Mouse (Mus musculus): ENCODE results near the gene Vmn1r121. TPM values are rescaled to one million over a fixed set of nuclear protein-coding genes. Genes with fewer than 3 reads are reported as not detected.

The Vmn1r121 gene
- polyA plus RNA-seq (2012; rRNA removed): not detected in 2 replicates

GRCm38 (mm10) chr7:21098413-21098812, at the start of gene Vmn1r121:
Vmn1r121 (minus strand) TSS chr7:21098513.

GRCm38 (mm10) chr7:21134028-21134427, 35.7 kb upstream of the Vmn1r121 start, which contains the start of gene Vmn1r122:
Vmn1r122 (minus strand) TSS chr7:21134128.

GRCm38 (mm10) chr7:21053684-21054083, 44.6 kb downstream of the Vmn1r121 start, which contains the start of gene Vmn1r120:
Vmn1r120 (minus strand) TSS chr7:21053784.

Other genes starting within 250 kb of the Vmn1r121 start
- gene Vmn1r116, start 226.3 kb downstream of the Vmn1r121 start, polyA plus RNA-seq (2012; rRNA removed): not detected in 2 replicates
- not detected in 2 replicates for gene Vmn1r117, start 214.4 kb downstream of the Vmn1r121 start, polyA plus RNA-seq (2012; rRNA removed)
- gene Vmn1r118, start 186.2 kb downstream of the Vmn1r121 start, polyA plus RNA-seq (2012; rRNA removed): not detected in 2 replicates
- not detected in 2 replicates for gene Vmn1r119, start 86.1 kb downstream of the Vmn1r121 start, polyA plus RNA-seq (2012; rRNA removed)
- not detected in 2 replicates for gene Vmn1r120, start 44.7 kb downstream of the Vmn1r121 start, polyA plus RNA-seq (2012; rRNA removed)
- gene Vmn1r122, start 35.6 kb upstream of the Vmn1r121 start, polyA plus RNA-seq (2012; rRNA removed): not detected in 2 replicates
- not detected in 2 replicates for gene Vmn1r123, start 63.7 kb upstream of the Vmn1r121 start, polyA plus RNA-seq (2012; rRNA removed)
- gene Gm5157, start 91.9 kb upstream of the Vmn1r121 start, polyA plus RNA-seq (2012; rRNA removed): not detected in 2 replicates
- gene Vmn1r124, start 162.1 kb upstream of the Vmn1r121 start, polyA plus RNA-seq (2012; rRNA removed): not detected in 2 replicates
- gene Vmn1r125, start 173.7 kb upstream of the Vmn1r121 start, polyA plus RNA-seq (2012; rRNA removed): not detected in 2 replicates
- gene Vmn1r126, start 203.0 kb upstream of the Vmn1r121 start, polyA plus RNA-seq (2012; rRNA removed): not detected in 2 replicates
- not detected in 2 replicates for gene Vmn1r127, start 221.3 kb upstream of the Vmn1r121 start, polyA plus RNA-seq (2012; rRNA removed)

Data from central nervous system, embryonic 11.5 days (tissue).